Mouse (Mus musculus): ENCODE data around the gene Inafm2. TPM values are rescaled to one million over a fixed set of nuclear protein-coding genes. Genes with fewer than 3 reads are reported as not detected.

Gene Inafm2
- polyA plus RNA-seq, 2 experiments, result 7.9 to 24.4 TPM

DNA sequence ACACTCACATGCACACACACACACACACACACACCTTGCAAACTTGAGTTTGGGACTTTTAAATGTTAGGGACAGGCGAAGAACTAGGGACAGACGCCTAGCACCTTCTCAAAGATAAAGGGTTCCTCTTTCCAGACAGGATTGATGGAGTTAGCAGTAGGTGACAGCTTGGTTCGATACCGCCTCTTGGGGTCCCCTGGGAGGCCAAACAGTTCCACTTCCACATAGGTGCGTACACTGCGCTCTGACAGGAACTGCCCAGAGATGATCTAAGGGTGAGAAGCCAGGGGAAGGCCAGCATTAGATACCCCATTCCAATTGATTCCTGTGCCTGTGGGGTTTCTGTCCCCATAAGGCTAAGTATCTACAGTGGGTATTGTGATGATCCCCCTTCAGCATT is 31.9 kb upstream of the Inafm2 start:
- Histone ChIP-seq H3K4me1 (ENCODE audit: control insufficient read depth, insufficient read depth, low read length) (peaks cover 12% of the 10 kb centered on the region), H3K4me3 (replicated peaks; ENCODE audit: low read length) (no peak overlapping the region), H3K4me2 (replicated peaks; ENCODE audit: low read depth, low read length, severe bottlenecking) (no peak overlapping the region), H3K27ac (replicated peaks; ENCODE audit: low read depth, low read length) (no peak overlapping the region), H3K36me3 (ENCODE audit: control insufficient read depth, insufficient read depth, low read length) (no peaks in the 10 kb centered on the region), H3K27me3 (ENCODE audit: control insufficient read depth, insufficient read depth, low read length) (peaks cover 33% of the 10 kb centered on the region), H3K9me3 (ENCODE audit: control insufficient read depth, low read length) (no peaks in the 10 kb centered on the region), H3K9ac (ENCODE audit: low read depth, low read length, severe bottlenecking) (no peak overlapping the region)
- ATAC-seq (ENCODE audit: low FRiP score, low read depth) (no peak), DNase-seq (ENCODE audit: low spot score) (no peak)
- no peak for TF ChIP-seq POLR2A (IDR thresholded peaks at IDR 0.05; ENCODE audit: borderline replicate concordance, extremely low read depth, insufficient read depth, insufficient read length)
- WGBS, result 86% methylated on average over 6 of the region's 6 CpGs

DNA sequence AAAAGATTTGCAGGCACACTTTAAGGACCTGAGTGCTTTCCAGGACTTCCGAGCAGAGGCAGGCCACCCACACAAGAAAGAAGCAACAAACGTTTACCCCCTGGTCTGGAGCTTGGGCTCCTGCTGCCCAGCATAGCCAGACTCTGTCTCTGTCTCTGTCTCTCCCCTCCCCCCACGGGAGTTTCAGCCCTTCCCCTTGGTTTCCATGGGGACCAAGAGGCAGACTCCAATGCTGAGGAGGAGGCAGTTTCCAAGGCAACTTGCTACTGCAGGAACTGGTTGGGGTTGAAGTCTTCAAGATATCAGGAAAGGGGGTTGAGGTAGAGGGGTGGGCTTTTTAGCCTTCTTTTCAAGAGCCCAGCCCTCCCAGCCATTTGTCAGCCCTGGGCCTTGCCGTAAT is 31.3 kb upstream of the Inafm2 start:
- Histone ChIP-seq H3K36me3 (ENCODE audit: control insufficient read depth, insufficient read depth, low read length) (no peaks in the 10 kb centered on the region), H3K4me1 (ENCODE audit: control insufficient read depth, insufficient read depth, low read length) (peaks cover 12% of the 10 kb centered on the region), H3K4me2 (replicated peaks; ENCODE audit: low read depth, low read length, severe bottlenecking) (no peak overlapping the region), H3K4me3 (replicated peaks; ENCODE audit: low read length) (no peak overlapping the region), H3K9ac (ENCODE audit: low read depth, low read length, severe bottlenecking) (no peak overlapping the region), H3K9me3 (ENCODE audit: control insufficient read depth, low read length) (no peaks in the 10 kb centered on the region), H3K27ac (replicated peaks; ENCODE audit: low read depth, low read length) (no peak overlapping the region), H3K27me3 (ENCODE audit: control insufficient read depth, insufficient read depth, low read length) (peaks cover 30% of the 10 kb centered on the region)
- 54% methylated on average over 4 of the region's 4 CpGs for WGBS
- DNase-seq (ENCODE audit: low spot score) (no peak), ATAC-seq (ENCODE audit: low FRiP score, low read depth) (no peak)
- TF ChIP-seq POLR2A (IDR thresholded peaks at IDR 0.05; ENCODE audit: borderline replicate concordance, extremely low read depth, insufficient read depth, insufficient read length), result no peak

DNA sequence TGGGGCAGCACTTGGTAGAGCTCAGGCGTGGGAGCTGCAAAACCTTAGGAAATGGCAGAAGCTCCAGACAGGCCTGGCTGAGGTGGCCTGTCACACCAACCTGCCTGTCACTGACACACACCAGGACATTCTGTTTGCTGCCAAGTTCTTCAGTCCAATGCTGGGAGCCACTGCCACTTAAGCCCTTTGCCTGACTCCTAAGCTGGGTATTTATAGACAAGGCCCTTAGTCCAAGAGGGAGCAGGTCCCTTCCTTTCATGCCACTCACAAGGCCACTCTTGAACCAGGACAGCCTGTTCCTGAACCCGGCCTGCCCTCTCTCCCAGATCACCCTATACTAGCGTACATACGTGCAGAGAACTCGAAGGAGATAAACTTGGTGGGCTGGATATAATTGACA is 28.9 kb upstream of the Inafm2 start:
- Histone ChIP-seq H3K9me3 (ENCODE audit: control insufficient read depth, low read length) (no peaks in the 10 kb centered on the region), H3K4me2 (replicated peaks; ENCODE audit: low read depth, low read length, severe bottlenecking) (no peak overlapping the region), H3K27ac (replicated peaks; ENCODE audit: low read depth, low read length) (no peak overlapping the region), H3K36me3 (ENCODE audit: control insufficient read depth, insufficient read depth, low read length) (no peaks in the 10 kb centered on the region), H3K9ac (ENCODE audit: low read depth, low read length, severe bottlenecking) (no peak overlapping the region), H3K27me3 (ENCODE audit: control insufficient read depth, insufficient read depth, low read length) (peaks cover 8% of the 10 kb centered on the region), H3K4me3 (replicated peaks; ENCODE audit: low read length) (no peak overlapping the region), H3K4me1 (ENCODE audit: control insufficient read depth, insufficient read depth, low read length) (no peaks in the 10 kb centered on the region)
- DNase-seq (ENCODE audit: low spot score), result no peak
- 86% methylated on average over 5 of the region's 5 CpGs for WGBS
- TF ChIP-seq POLR2A (IDR thresholded peaks at IDR 0.05; ENCODE audit: borderline replicate concordance, extremely low read depth, insufficient read depth, insufficient read length), result no peak
- no peak for ATAC-seq (ENCODE audit: low FRiP score, low read depth)

DNA sequence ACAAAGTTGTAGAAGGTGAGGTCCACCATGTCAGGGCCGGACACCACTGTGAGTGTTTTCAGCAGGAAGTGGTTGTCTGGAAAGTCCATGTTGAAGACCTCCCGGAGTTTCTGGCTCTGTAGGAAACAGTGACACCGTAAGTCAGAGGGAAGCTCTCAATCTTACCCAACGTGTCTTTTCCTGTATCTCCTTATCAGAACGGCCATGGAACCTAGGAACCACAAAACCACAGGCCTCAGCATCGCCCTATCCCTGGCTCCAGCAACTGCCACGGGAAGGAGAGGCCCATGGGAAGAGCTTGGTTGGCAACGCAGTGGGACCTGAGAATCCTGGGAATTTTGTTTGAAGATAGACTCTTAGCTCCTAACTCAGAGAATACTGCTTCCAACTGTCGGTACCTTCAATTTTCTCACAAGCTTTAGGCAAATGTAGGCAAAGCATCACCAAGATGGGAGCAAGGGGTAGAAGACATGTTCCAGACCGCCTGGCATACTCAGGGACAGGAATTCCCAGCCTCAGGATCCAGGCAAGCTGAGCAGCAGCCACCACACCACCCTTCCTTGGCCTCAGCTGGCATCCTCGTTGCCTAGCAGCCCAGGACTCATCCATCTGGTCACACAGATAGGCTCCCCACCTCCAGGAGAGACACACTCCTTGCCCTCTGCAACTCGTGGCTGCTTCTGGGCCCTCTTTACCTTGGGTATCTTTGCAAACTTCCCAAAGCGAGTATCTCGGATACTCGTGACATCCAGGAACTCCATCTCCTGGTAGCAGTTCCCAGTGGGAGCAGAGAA is 21.7 kb upstream of the Inafm2 start:
- Histone ChIP-seq H3K27me3 (ENCODE audit: control insufficient read depth, insufficient read depth, low read length) (no peaks in the 10 kb centered on the region), H3K4me1 (ENCODE audit: control insufficient read depth, insufficient read depth, low read length) (peaks cover 8% of the 10 kb centered on the region), H3K9me3 (ENCODE audit: control insufficient read depth, low read length) (no peaks in the 10 kb centered on the region), H3K27ac (replicated peaks; ENCODE audit: low read depth, low read length) (no peak overlapping the region), H3K4me3 (replicated peaks; ENCODE audit: low read length) (no peak overlapping the region), H3K36me3 (ENCODE audit: control insufficient read depth, insufficient read depth, low read length) (no peaks in the 10 kb centered on the region), H3K9ac (ENCODE audit: low read depth, low read length, severe bottlenecking) (no peak overlapping the region), H3K4me2 (replicated peaks; ENCODE audit: low read depth, low read length, severe bottlenecking) (no peak overlapping the region)
- no peak for ATAC-seq (ENCODE audit: low FRiP score, low read depth)
- 80% methylated on average over 15 of the region's 15 CpGs for WGBS
- TF ChIP-seq POLR2A (IDR thresholded peaks at IDR 0.05; ENCODE audit: borderline replicate concordance, extremely low read depth, insufficient read depth, insufficient read length), result no peak
- no peak for DNase-seq (ENCODE audit: low spot score)

DNA sequence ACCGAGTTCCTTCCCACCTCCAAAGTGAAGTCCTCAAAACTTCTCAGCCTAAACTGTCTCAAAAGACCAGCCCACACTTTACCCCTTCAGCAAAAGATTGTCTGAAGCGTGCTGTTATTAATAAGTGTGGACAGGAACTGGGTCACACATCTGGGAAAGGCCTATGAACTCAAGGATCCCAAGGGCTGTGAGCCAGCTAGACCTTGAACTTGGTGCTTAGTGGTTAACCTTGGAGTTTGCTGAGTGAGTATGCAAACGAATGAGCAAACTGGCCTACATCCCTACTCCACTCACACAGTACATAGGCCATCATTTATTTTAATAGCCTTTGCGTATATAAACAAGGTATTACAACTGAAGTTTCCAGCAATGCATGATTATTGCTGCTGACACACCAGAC is 20.0 kb upstream of the Inafm2 start:
- ATAC-seq (ENCODE audit: low FRiP score, low read depth), result no peak
- Histone ChIP-seq H3K27ac (replicated peaks; ENCODE audit: low read depth, low read length) (no peak overlapping the region), H3K36me3 (ENCODE audit: control insufficient read depth, insufficient read depth, low read length) (no peaks in the 10 kb centered on the region), H3K4me2 (replicated peaks; ENCODE audit: low read depth, low read length, severe bottlenecking) (no peak overlapping the region), H3K27me3 (ENCODE audit: control insufficient read depth, insufficient read depth, low read length) (0 out of 2 replicates have a peak, but pooled peaks cover 4% of the 10 kb centered on the region), H3K4me1 (ENCODE audit: control insufficient read depth, insufficient read depth, low read length) (peaks cover 10% of the 10 kb centered on the region), H3K9ac (ENCODE audit: low read depth, low read length, severe bottlenecking) (no peak overlapping the region), H3K4me3 (replicated peaks; ENCODE audit: low read length) (no peak overlapping the region), H3K9me3 (ENCODE audit: control insufficient read depth, low read length) (no peaks in the 10 kb centered on the region)
- 80% methylated on average over 4 of the region's 4 CpGs for WGBS
- TF ChIP-seq POLR2A (IDR thresholded peaks at IDR 0.05; ENCODE audit: borderline replicate concordance, extremely low read depth, insufficient read depth, insufficient read length), result no peak
- no peak for DNase-seq (ENCODE audit: low spot score)

Measured in limb, embryonic 14.5 days (tissue).